Mouse (Mus musculus) thymus, postnatal 25 days (tissue): ENCODE data around the gene Mum1.

Source experiments
- DNase-seq: peaks from one replicate; pipeline ENCODE4 v3.0.0; 2022

The Mum1 gene

GRCm38 (mm10) chr10:80252493-80253274 is 26.4 kb downstream of the Mum1 start:
- no peak for DNase-seq

- no peak for DNase-seq
Measured at GRCm38 (mm10) chr10:80253551-80253950, 27.3 kb downstream of the Mum1 start.

- no peak for DNase-seq
Measured at GRCm38 (mm10) chr10:80254331-80255297, 28.4 kb downstream of the Mum1 start.

- DNase-seq, result no peak
Measured at GRCm38 (mm10) chr10:80255881-80256535, 29.8 kb downstream of the Mum1 start.

GRCm38 (mm10) chr10:80257936-80258335 is 31.7 kb downstream of the Mum1 start:
- no peak for DNase-seq

- DNase-seq, result no peak
Measured at GRCm38 (mm10) chr10:80258752-80259462, 32.7 kb downstream of the Mum1 start.

- DNase-seq, result no peak
Measured at GRCm38 (mm10) chr10:80259463-80259805, 33.2 kb downstream of the Mum1 start.

- DNase-seq, result no peak
Measured at GRCm38 (mm10) chr10:80259861-80260641, 33.8 kb downstream of the Mum1 start.

GRCm38 (mm10) chr10:80260642-80261584 is 34.7 kb downstream of the Mum1 start, which contains the start of the genes Gamt and Dazap1:
Gene Gamt (minus strand): TSS chr10:80261012.
Gene Dazap1 (plus strand): TSS chr10:80261486.
- DNase-seq, result peak; percentile 91

- DNase-seq, result peak; percentile 71
Measured at GRCm38 (mm10) chr10:80261585-80261968, 35.3 kb downstream of the Mum1 start.

GRCm38 (mm10) chr10:80262169-80262568 is 35.9 kb downstream of the Mum1 start:
- DNase-seq, result no peak

- DNase-seq, result no peak
Measured at GRCm38 (mm10) chr10:80262776-80263365, 36.6 kb downstream of the Mum1 start.

- peak; percentile 99 for DNase-seq
Measured at GRCm38 (mm10) chr10:80264341-80265148, 38.3 kb downstream of the Mum1 start.

- DNase-seq, result no peak
Measured at GRCm38 (mm10) chr10:80265149-80265486, 38.9 kb downstream of the Mum1 start.

GRCm38 (mm10) chr10:80270099-80270498 is 43.9 kb downstream of the Mum1 start:
- DNase-seq, result no peak

- no peak for DNase-seq
Measured at GRCm38 (mm10) chr10:80270734-80271181, 44.5 kb downstream of the Mum1 start.

- DNase-seq, result no peak
Measured at GRCm38 (mm10) chr10:80271186-80271843, 45.1 kb downstream of the Mum1 start.

- no peak for DNase-seq
Measured at GRCm38 (mm10) chr10:80271870-80272585, 45.8 kb downstream of the Mum1 start.
